Mouse (Mus musculus): ENCODE results near the gene Duxbl2.
"Not testable (repeated sequence)": the region's sequence is repeated elsewhere in the genome, so short reads cannot be mapped to it uniquely, and the experiment has no call there.

DNA sequence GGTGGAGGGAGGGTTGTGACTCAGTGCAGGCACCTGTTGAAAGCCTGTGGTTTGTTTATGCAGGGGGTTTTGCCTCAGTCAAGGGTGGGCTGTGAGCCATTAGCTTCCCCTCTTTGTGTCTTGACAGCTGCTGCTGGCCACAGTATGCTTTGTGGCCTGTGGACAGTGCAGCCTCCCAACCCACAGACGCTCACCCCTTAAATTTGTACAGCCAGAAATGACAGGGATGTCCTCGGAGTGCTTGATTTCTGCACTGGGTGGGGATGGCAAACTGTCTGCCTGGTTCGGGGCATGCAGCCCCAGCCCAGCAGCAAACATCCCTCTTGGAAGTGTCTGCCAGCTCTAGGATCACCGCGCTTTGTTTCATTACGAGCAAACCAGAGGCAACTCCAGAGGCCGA is at the start of gene Duxbl2:
- not testable (repeated sequence) for TF ChIP-seq TAL1, GATA1 (IDR thresholded peaks at IDR 0.05; ENCODE audit: low read length)

Data from erythroblast, embryonic 14.5 days (primary cell).